Mouse (Mus musculus): ENCODE results near the gene Gm49354. TPM values are rescaled to one million over a fixed set of nuclear protein-coding genes. Genes with fewer than 3 reads are reported as not detected.
"Not testable (repeated sequence)": the region's sequence is repeated elsewhere in the genome, so short reads cannot be mapped to it uniquely, and the experiment has no call there.

Gm49354 gene
- polyA plus RNA-seq, 2 experiments = not detected

DNA sequence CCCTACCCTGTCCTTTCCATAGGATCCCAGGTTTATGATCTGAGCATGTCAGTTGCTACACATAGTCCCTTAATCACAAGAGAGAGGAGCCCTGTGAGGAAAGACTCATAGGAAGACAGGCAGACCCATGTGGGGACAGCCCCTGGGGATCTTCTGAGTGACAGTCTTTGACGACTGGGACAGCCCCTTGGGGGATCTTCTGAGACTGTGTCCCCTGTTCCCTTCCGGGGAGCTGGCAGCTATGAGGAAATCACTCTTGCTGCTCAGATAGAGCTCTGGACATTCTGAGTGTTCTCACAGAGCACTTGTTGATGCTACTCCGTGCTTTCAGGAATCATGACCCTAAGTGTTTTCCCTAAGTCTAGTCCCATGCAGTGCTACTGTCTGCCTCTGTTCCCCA, 68.3 kb downstream of the Gm49354 start:
- no peak for ATAC-seq (ENCODE audit: low FRiP score, low read depth)
- DNase-seq (ENCODE audit: low spot score) = no peak
- Histone ChIP-seq H3K27ac (replicated peaks; ENCODE audit: low read depth, low read length) (no peak overlapping the region), H3K9me3 (ENCODE audit: control insufficient read depth, low read length) (no peaks in the 10 kb centered on the region), H3K36me3 (ENCODE audit: control insufficient read depth, insufficient read depth, low read length) (no peaks in the 10 kb centered on the region), H3K9ac (ENCODE audit: low read depth, low read length, severe bottlenecking) (no peak overlapping the region), H3K4me3 (replicated peaks; ENCODE audit: low read length) (no peak overlapping the region), H3K4me2 (replicated peaks; ENCODE audit: low read depth, low read length, severe bottlenecking) (no peak overlapping the region), H3K27me3 (ENCODE audit: control insufficient read depth, insufficient read depth, low read length) (no peaks in the 10 kb centered on the region), H3K4me1 (ENCODE audit: control insufficient read depth, insufficient read depth, low read length) (no peaks in the 10 kb centered on the region)
- no peak for TF ChIP-seq POLR2A (IDR thresholded peaks at IDR 0.05; ENCODE audit: borderline replicate concordance, extremely low read depth, insufficient read depth, insufficient read length)
- 36% methylated on average over 3 of the region's 3 CpGs for WGBS

DNA sequence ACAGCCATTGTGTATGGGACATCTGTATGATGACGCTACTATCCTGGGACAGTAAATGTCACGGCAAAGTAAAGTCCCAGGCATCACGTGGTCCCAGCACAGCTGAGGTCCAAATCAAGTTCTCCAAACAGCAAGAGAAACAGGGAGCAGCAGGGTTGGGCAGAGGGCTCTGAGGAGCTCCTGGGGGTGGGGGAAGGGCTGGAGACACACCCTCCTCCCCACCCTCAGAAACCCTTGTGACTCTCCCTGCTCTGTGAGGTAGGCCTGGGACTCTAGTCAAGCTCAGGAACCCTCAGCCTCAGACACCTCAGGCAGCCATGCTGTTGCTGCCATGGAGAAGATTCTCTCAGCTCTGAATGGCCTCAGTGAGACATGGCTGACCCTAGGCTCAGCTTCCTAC, 70.1 kb downstream of the Gm49354 start, which contains the start of gene Spata31d1b:
Gene Spata31d1b (plus strand): TSS at position 301 of the 400 bp plus-strand sequence.
- H3K36me3 ChIP-seq (ENCODE audit: control insufficient read depth, insufficient read depth, low read length); ATAC-seq (ENCODE audit: low FRiP score, low read depth); DNase-seq (ENCODE audit: low spot score); H3K9me3 ChIP-seq (ENCODE audit: control insufficient read depth, low read length); H3K27ac ChIP-seq (replicated peaks; ENCODE audit: low read depth, low read length); H3K9ac ChIP-seq (ENCODE audit: low read depth, low read length, severe bottlenecking); H3K4me2 ChIP-seq (replicated peaks; ENCODE audit: low read depth, low read length, severe bottlenecking); H3K4me1 ChIP-seq (ENCODE audit: control insufficient read depth, insufficient read depth, low read length); H3K27me3 ChIP-seq (ENCODE audit: control insufficient read depth, insufficient read depth, low read length); H3K4me3 ChIP-seq (replicated peaks; ENCODE audit: low read length): not testable (repeated sequence)
- 67% methylated on average over 3 of the region's 3 CpGs for WGBS

DNA sequence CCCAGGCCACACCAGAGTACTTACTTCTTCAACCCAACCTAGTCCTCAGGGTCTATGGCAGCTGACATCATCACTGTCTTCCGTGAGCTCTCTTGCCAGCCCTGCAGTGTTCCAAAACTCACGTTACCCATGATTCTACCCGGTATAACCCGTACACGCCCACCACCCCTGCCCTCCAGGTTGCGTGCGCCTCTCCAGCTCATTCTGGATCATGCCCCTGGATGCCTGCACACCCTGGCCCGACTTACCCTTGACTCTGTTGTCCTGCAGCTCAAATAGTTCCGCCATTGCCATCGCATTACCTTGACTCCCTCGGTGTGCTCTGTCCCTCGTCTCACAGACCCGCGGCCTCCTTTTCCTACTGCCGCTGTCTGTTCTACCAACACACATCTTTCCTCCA, 71.8 kb downstream of the Gm49354 start, which contains the start of gene Spata31d1a:
Gene Spata31d1a (minus strand): TSS at position 101 of the 400 bp plus-strand sequence.
- DNase-seq (ENCODE audit: low spot score) (no peak), ATAC-seq (ENCODE audit: low FRiP score, low read depth) (no peak)
- Histone ChIP-seq H3K9ac (ENCODE audit: low read depth, low read length, severe bottlenecking) (no peak within 1 kb of the TSS), H3K9me3 (ENCODE audit: control insufficient read depth, low read length) (no peaks in the 10 kb centered on the region), H3K4me1 (ENCODE audit: control insufficient read depth, insufficient read depth, low read length) (no peaks in the 10 kb centered on the region), H3K27ac (replicated peaks; ENCODE audit: low read depth, low read length) (no peak within 1 kb of the TSS), H3K4me3 (replicated peaks; ENCODE audit: low read length) (no peak within 1 kb of the TSS), H3K4me2 (replicated peaks; ENCODE audit: low read depth, low read length, severe bottlenecking) (no peak within 1 kb of the TSS), H3K36me3 (ENCODE audit: control insufficient read depth, insufficient read depth, low read length) (no peaks in the 10 kb centered on the region), H3K27me3 (ENCODE audit: control insufficient read depth, insufficient read depth, low read length) (no peaks in the 10 kb centered on the region)
- TF ChIP-seq POLR2A (IDR thresholded peaks at IDR 0.05; ENCODE audit: borderline replicate concordance, extremely low read depth, insufficient read depth, insufficient read length) = no peak
- WGBS = 91% methylated on average over 15 of the region's 15 CpGs

Other genes with a start within 250 kb of the Gm49354 start
- gene Agtpbp1, start 197.0 kb downstream of the Gm49354 start, polyA plus RNA-seq (2012; rRNA removed) = 13.7 and 13.9 TPM in 2 replicates
- gene Agtpbp1, start 197.0 kb downstream of the Gm49354 start, polyA plus RNA-seq (2014; fragmentation: Nextera tagmentation; extraction: Ambion mirVana) = 16.5 and 16.8 TPM in 2 replicates
- gene Naa35, start 197.0 kb downstream of the Gm49354 start, polyA plus RNA-seq (2012; rRNA removed) = 68.5 and 78.2 TPM in 2 replicates
- 88.8 and 91.6 TPM in 2 replicates for gene Naa35, start 197.0 kb downstream of the Gm49354 start, polyA plus RNA-seq (2014; fragmentation: Nextera tagmentation; extraction: Ambion mirVana)
- 22.4 and 27.8 TPM in 2 replicates for gene Golm1, start 106.4 kb downstream of the Gm49354 start, polyA plus RNA-seq (2012; rRNA removed)
- gene Golm1, start 106.4 kb downstream of the Gm49354 start, polyA plus RNA-seq (2014; fragmentation: Nextera tagmentation; extraction: Ambion mirVana) = 43.2 and 45.8 TPM in 2 replicates
- gene 4921517D22Rik, start 88.1 kb downstream of the Gm49354 start, polyA plus RNA-seq (2012; rRNA removed) = 0.12 TPM in 1 of 2 replicates, not detected in the other
- gene 4921517D22Rik, start 88.1 kb downstream of the Gm49354 start, polyA plus RNA-seq (2014; fragmentation: Nextera tagmentation; extraction: Ambion mirVana) = not detected in 2 replicates
- 0.01 TPM in 2 replicates for gene Spata31d1a, start 71.9 kb downstream of the Gm49354 start, polyA plus RNA-seq (2012; rRNA removed)
- gene Spata31d1a, start 71.9 kb downstream of the Gm49354 start, polyA plus RNA-seq (2014; fragmentation: Nextera tagmentation; extraction: Ambion mirVana) = 0.06 TPM in 1 of 2 replicates, not detected in the other
- gene Spata31d1b, start 70.0 kb downstream of the Gm49354 start, polyA plus RNA-seq (2012; rRNA removed) = 0.04 TPM in 2 replicates
- 0.08 TPM in 1 of 2 replicates, not detected in the other for gene Spata31d1b, start 70.0 kb downstream of the Gm49354 start, polyA plus RNA-seq (2014; fragmentation: Nextera tagmentation; extraction: Ambion mirVana)
- gene Spata31d1d, start 50.5 kb downstream of the Gm49354 start, polyA plus RNA-seq (2012; rRNA removed) = 0.03 TPM in 2 replicates
- not detected in 2 replicates for gene Spata31d1d, start 50.5 kb downstream of the Gm49354 start, polyA plus RNA-seq (2014; fragmentation: Nextera tagmentation; extraction: Ambion mirVana)
- 0.05 TPM in 1 of 2 replicates, not detected in the other for gene 1700014D04Rik, start 35.5 kb downstream of the Gm49354 start, polyA plus RNA-seq (2012; rRNA removed)
- gene 1700014D04Rik, start 35.5 kb downstream of the Gm49354 start, polyA plus RNA-seq (2014; fragmentation: Nextera tagmentation; extraction: Ambion mirVana) = not detected in 2 replicates
- 94.7 and 108 TPM in 2 replicates for gene Isca1, start 12.4 kb downstream of the Gm49354 start, polyA plus RNA-seq (2012; rRNA removed)
- 126 and 132 TPM in 2 replicates for gene Isca1, start 12.4 kb downstream of the Gm49354 start, polyA plus RNA-seq (2014; fragmentation: Nextera tagmentation; extraction: Ambion mirVana)
- 32.5 and 39.9 TPM in 2 replicates for gene Tut7, start 40.9 kb upstream of the Gm49354 start, polyA plus RNA-seq (2012; rRNA removed)
- gene Tut7, start 40.9 kb upstream of the Gm49354 start, polyA plus RNA-seq (2014; fragmentation: Nextera tagmentation; extraction: Ambion mirVana) = 45.9 and 51.1 TPM in 2 replicates

Data from limb, embryonic 14.5 days (tissue).